Mouse (Mus musculus) G1E (cell line): Measurements from ENCODE around the gene Pax7.

Source experiments
- CTCF ChIP-seq: IDR thresholded peaks from 2 replicates; pipeline ENCODE4 v1.5.1; 2012; ENCODE audit warnings: low read depth, low read length, inconsistent platforms, mixed read lengths
- GATA1 ChIP-seq: IDR thresholded peaks from 2 replicates; pipeline ENCODE4 v1.6.1; 2012; ENCODE audit warnings: borderline replicate concordance, low read length, inconsistent platforms, mixed read lengths
- TAL1 ChIP-seq: conservative IDR thresholded peaks from 2 replicates; pipeline ENCODE4 v1.6.1; 2012; ENCODE audit warnings: low read depth, low read length, inconsistent platforms, mixed read lengths

DNA sequence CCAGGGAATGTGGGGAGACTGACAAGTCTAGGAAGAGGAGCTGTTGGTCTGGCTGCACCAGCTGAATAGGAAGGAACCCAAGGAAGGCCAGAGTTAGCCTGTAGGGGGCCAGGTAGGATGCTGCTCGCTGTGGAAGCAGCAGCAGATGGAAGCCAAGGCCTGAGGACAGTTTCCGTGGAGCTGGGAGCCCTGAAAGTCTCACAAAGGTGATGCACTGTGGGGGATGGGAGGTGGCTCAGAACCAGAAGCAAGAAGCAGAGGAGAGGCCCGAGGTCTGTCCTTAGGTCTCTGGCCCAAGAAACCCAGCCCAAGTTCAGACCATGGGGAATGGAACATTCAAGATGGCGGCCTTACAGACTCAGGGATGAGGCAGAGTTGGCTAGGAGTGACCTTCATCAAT, 109.0 kb downstream of the Pax7 start:
- no peak for TF ChIP-seq GATA1
- TF ChIP-seq CTCF, result no peak
- TF ChIP-seq TAL1, result no peak
